Mouse (Mus musculus) NIH3T3 (cell line): ENCODE data around the gene Iffo2.
A peak's percentile ranks its signal among the peaks of the same experiment; 100 is the strongest.

ENCODE experiments used
- DNase-seq: peaks from one replicate; pipeline ENCODE4 v3.0.0-alpha.2; 2012; ENCODE audit warnings: low read depth

The Iffo2 gene

GRCm38 (mm10) chr4:139581427-139582051 lies 51.2 kb downstream of the Iffo2 start:
- peak; percentile 64 for DNase-seq

GRCm38 (mm10) chr4:139582346-139582745 lies 52.0 kb downstream of the Iffo2 start:
- DNase-seq, result no peak

GRCm38 (mm10) chr4:139582903-139583302 lies 52.6 kb downstream of the Iffo2 start:
- DNase-seq, result no peak

GRCm38 (mm10) chr4:139583629-139584245 lies 53.4 kb downstream of the Iffo2 start:
- peak; percentile 74 for DNase-seq

- DNase-seq, result no peak
These were observed 54.4 kb downstream of the Iffo2 start for GRCm38 (mm10) chr4:139584704-139585103.

- no peak for DNase-seq
These were observed 55.4 kb downstream of the Iffo2 start for GRCm38 (mm10) chr4:139585713-139586112.

- no peak for DNase-seq
These were observed 57.0 kb downstream of the Iffo2 start for GRCm38 (mm10) chr4:139587370-139587769.

GRCm38 (mm10) chr4:139587773-139588172 lies 57.4 kb downstream of the Iffo2 start:
- no peak for DNase-seq

GRCm38 (mm10) chr4:139589351-139590027 lies 59.1 kb downstream of the Iffo2 start:
- no peak for DNase-seq

GRCm38 (mm10) chr4:139590446-139590845 lies 60.1 kb downstream of the Iffo2 start:
- no peak for DNase-seq

GRCm38 (mm10) chr4:139592895-139593294 lies 62.5 kb downstream of the Iffo2 start:
- DNase-seq, result no peak

GRCm38 (mm10) chr4:139593383-139593782 lies 63.0 kb downstream of the Iffo2 start:
- DNase-seq, result no peak

GRCm38 (mm10) chr4:139594062-139594461 lies 63.7 kb downstream of the Iffo2 start:
- DNase-seq, result no peak

GRCm38 (mm10) chr4:139596715-139597114 lies 66.4 kb downstream of the Iffo2 start:
- no peak for DNase-seq

GRCm38 (mm10) chr4:139597286-139598284 lies 67.2 kb downstream of the Iffo2 start:
- DNase-seq, result no peak

- no peak for DNase-seq
These were observed 68.0 kb downstream of the Iffo2 start for GRCm38 (mm10) chr4:139598356-139598755.

- DNase-seq, result peak; percentile 96
These were observed 68.7 kb downstream of the Iffo2 start for GRCm38 (mm10) chr4:139598950-139599518.

- peak; percentile 65 for DNase-seq
These were observed 71.4 kb downstream of the Iffo2 start for GRCm38 (mm10) chr4:139601519-139602356.

GRCm38 (mm10) chr4:139602357-139603244 lies 72.3 kb downstream of the Iffo2 start, which contains the start of gene Gm21969:
Gm21969 (plus strand) TSS chr4:139603186.
- peak; percentile 74 for DNase-seq

GRCm38 (mm10) chr4:139605216-139605615 lies 74.9 kb downstream of the Iffo2 start:
- DNase-seq, result no peak
